Mouse (Mus musculus): ENCODE data around the gene Cep68.

The Cep68 gene

DNA sequence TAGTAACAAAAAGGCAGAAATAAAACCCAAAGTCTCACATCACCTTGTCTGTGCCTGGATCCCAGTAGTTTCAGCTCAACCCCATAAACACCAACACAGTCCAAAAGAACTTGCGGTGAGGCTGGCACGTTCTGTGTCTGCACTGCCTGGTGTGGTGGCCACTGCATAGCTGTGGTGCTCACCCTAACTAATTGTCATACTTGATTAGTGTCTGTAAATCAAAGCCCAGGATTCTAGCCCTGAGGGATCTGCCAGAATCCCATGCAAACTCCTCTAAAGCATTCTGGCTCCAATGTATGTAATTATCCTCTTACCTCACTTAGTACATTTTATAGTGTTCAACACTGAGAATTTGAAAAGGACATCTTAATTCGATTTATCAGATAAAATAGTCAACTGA, 11.3 kb downstream of the Cep68 start:
- Histone ChIP-seq H3K9me3 (ENCODE audit: low read length) (no peaks in the 10 kb centered on the region), H3K27me3 (ENCODE audit: insufficient read depth, low read length) (no peaks in the 10 kb centered on the region), H3K4me3 (replicated peaks; ENCODE audit: low read length) (no peak overlapping the region), H3K4me1 (replicated peaks; ENCODE audit: low read depth, low read length) (peaks cover 99% of the 10 kb centered on the region), H3K36me3 (ENCODE audit: insufficient read depth, low read length) (peaks cover 99% of the 10 kb centered on the region)
- TF ChIP-seq CTCF (conservative IDR thresholded peaks at IDR 0.05; ENCODE audit: low read length) (no peak), POU5F1 (IDR thresholded peaks at IDR 0.05; ENCODE audit: borderline replicate concordance, low read length) (no peak), NANOG (IDR thresholded peaks at IDR 0.05; ENCODE audit: borderline replicate concordance, low read length) (no peak)

DNA sequence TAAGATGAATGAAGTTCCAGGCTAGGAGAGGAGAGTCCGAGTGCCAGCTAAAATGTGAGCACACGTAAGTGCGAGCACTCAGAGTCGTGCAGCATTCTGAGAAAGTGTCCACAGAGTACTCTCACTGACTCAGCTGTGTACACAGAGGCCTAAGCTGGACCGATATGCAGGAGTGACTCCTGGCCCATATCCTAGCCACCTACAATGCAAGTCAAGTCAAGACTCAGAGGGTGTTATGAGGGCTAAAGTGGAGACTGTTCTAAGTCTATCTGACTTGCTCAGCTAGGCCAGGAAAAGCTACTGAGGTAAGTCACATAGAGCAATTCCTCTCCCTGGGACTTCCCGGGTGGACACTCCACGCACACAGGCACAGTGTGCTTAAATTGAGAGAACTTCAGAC, 12.2 kb downstream of the Cep68 start:
- TF ChIP-seq NANOG (IDR thresholded peaks at IDR 0.05; ENCODE audit: borderline replicate concordance, low read length) (no peak), CTCF (conservative IDR thresholded peaks at IDR 0.05; ENCODE audit: low read length) (no peak), POU5F1 (IDR thresholded peaks at IDR 0.05; ENCODE audit: borderline replicate concordance, low read length) (no peak)
- H3K36me3 ChIP-seq (ENCODE audit: insufficient read depth, low read length), result peaks cover 100% of the 10 kb centered on the region
- H3K27me3 ChIP-seq (ENCODE audit: insufficient read depth, low read length), result no peaks in the 10 kb centered on the region
- H3K9me3 ChIP-seq (ENCODE audit: low read length), result no peaks in the 10 kb centered on the region
- H3K4me1 ChIP-seq (replicated peaks; ENCODE audit: low read depth, low read length), result peaks cover 99% of the 10 kb centered on the region
- no peak overlapping the region for H3K4me3 ChIP-seq (replicated peaks; ENCODE audit: low read length)

DNA sequence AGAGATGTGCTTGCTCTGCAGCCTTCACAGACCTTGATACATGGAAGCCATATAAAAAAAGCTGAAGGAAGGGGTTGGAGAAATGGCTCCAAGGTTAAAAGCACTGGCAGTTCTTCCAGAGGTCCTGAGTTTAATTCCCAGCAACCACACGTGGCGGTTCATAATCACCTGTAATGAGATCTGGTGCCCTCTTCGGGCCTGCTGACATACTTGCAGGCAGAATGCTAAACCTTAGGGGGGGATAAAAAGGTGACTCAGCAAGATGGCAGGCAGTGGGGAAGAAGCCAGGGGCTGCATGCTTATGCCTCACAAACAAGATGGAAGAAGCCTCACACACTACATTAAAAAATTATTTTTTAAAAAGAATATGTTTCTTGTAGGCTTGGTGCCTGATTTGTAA, 15.0 kb downstream of the Cep68 start:
- Histone ChIP-seq H3K36me3 (ENCODE audit: insufficient read depth, low read length) (peaks cover 85% of the 10 kb centered on the region), H3K27me3 (ENCODE audit: insufficient read depth, low read length) (no peaks in the 10 kb centered on the region), H3K9me3 (ENCODE audit: low read length) (no peaks in the 10 kb centered on the region), H3K4me1 (replicated peaks; ENCODE audit: low read depth, low read length) (peaks cover 90% of the 10 kb centered on the region), H3K4me3 (replicated peaks; ENCODE audit: low read length) (0 out of 2 replicates have a peak overlapping the region, but pooled peaks have one; percentile 5)
- TF ChIP-seq NANOG (IDR thresholded peaks at IDR 0.05; ENCODE audit: borderline replicate concordance, low read length) (no peak), CTCF (conservative IDR thresholded peaks at IDR 0.05; ENCODE audit: low read length) (peak; percentile 58)

DNA sequence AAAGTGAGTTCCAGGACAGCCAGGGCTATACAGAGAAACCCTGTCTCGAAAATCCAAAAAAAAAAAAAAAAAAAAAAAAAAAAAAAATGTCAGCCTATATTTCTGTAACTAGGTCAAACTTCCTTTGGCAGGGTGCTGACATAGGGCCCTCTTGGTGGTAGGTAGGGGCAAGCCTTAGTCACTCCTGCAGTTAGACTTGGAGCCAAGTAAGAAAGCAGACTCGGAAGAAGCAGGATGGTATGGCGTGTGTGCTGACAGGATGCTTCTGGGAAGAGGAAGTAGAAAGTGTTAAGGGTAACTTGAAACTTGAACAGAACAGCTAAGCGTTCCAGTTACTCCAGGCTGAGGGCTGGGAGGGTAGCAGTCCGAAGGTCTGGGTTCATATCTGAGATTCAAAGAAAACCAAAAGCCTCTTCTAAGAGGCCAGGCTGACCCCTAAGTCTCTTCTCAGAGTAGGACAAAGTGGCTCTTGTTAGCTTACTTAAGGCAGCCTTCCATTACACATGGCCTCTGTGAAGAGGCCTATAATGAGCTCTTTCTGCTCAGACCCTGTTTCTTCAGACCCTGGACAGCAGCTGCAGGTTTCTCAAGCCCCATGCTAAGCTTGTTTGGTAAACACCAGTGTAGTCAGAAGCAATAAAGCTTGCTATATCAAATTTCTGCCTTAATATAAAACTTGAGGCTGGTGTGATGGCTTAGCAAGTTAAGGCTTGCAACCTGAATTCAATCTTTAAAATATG, 17.0 kb downstream of the Cep68 start:
- Histone ChIP-seq H3K4me3 (replicated peaks; ENCODE audit: low read length) (no peak overlapping the region; the same call in 1 of the 2 replicates), H3K4me1 (replicated peaks; ENCODE audit: low read depth, low read length) (peaks cover 90% of the 10 kb centered on the region), H3K27me3 (ENCODE audit: insufficient read depth, low read length) (no peaks in the 10 kb centered on the region), H3K36me3 (ENCODE audit: insufficient read depth, low read length) (peaks cover 85% of the 10 kb centered on the region), H3K9me3 (ENCODE audit: low read length) (no peaks in the 10 kb centered on the region)
- TF ChIP-seq NANOG (IDR thresholded peaks at IDR 0.05; ENCODE audit: borderline replicate concordance, low read length) (no peak), POU5F1 (IDR thresholded peaks at IDR 0.05; ENCODE audit: borderline replicate concordance, low read length) (no peak), CTCF (conservative IDR thresholded peaks at IDR 0.05; ENCODE audit: low read length) (no peak)

DNA sequence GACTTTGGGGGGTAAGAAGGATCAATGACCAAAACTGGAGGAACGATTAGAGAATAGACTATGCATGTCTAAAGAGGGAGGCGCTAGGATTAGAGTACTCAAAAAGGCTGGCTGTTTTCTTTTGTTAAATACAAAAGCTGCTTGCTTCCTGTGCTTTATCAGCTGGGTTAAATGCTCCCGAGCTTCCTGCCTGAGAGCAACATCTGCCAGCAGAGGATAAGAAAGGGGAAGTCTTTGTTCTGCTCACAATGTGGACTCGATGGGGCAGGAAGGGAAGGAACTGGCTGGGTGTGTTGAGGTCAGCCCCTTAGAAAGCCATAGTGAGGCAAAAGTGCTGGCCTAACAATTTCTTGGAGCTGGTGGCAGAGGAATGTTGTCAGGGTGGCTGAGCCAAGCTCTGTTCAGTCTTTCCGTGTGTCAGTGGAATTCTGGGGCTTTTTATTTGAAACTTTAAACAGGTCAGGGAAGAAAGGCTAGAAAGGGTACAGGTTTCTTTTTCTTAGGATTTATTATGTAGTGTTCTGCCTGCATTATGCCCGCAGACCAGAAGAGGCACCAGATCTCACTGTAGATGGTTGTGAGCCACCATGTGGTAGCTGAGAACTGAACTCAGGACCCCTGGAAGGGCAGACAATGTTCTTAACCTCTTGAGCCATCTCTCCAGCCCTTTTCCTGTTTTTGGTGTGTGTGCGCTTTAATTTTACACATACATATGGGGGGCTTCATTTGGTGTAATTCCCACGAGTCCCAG, 17.9 kb downstream of the Cep68 start:
- Histone ChIP-seq H3K27me3 (ENCODE audit: insufficient read depth, low read length) (no peaks in the 10 kb centered on the region), H3K4me1 (replicated peaks; ENCODE audit: low read depth, low read length) (peaks cover 89% of the 10 kb centered on the region), H3K4me3 (replicated peaks; ENCODE audit: low read length) (peak overlapping the region; percentile 17; the same call in 1 of the 2 replicates), H3K9me3 (ENCODE audit: low read length) (no peaks in the 10 kb centered on the region), H3K36me3 (ENCODE audit: insufficient read depth, low read length) (peaks cover 83% of the 10 kb centered on the region)
- TF ChIP-seq POU5F1 (IDR thresholded peaks at IDR 0.05; ENCODE audit: borderline replicate concordance, low read length) (peak; percentile 92), CTCF (conservative IDR thresholded peaks at IDR 0.05; ENCODE audit: low read length) (peak; percentile 31), NANOG (IDR thresholded peaks at IDR 0.05; ENCODE audit: borderline replicate concordance, low read length) (peak; percentile 99)

DNA sequence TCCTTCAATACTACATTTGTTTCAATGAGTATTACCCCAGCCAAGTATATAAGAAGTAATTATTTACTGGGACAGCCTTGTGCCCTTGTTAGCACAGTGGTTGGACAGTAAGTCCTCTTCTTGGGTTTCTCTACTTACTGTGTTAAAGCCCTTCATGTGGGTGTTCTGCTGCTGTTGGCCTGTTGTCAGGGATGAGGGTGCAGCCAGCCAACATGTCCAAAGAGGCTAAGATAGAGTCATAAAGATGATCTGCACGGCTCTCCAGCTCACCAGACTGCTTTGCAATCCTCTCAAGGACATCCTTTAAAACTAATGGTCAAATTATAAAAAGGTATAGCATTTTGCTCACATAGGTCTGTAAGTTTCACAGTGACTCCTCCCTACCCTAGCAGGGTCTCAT, 18.9 kb downstream of the Cep68 start:
- Histone ChIP-seq H3K36me3 (ENCODE audit: insufficient read depth, low read length) (peaks cover 83% of the 10 kb centered on the region), H3K27me3 (ENCODE audit: insufficient read depth, low read length) (no peaks in the 10 kb centered on the region), H3K4me1 (replicated peaks; ENCODE audit: low read depth, low read length) (peaks cover 90% of the 10 kb centered on the region), H3K4me3 (replicated peaks; ENCODE audit: low read length) (0 out of 2 replicates have a peak overlapping the region, but pooled peaks have one; percentile 37), H3K9me3 (ENCODE audit: low read length) (no peaks in the 10 kb centered on the region)
- TF ChIP-seq POU5F1 (IDR thresholded peaks at IDR 0.05; ENCODE audit: borderline replicate concordance, low read length), result no peak
- TF ChIP-seq NANOG (IDR thresholded peaks at IDR 0.05; ENCODE audit: borderline replicate concordance, low read length), result no peak
- TF ChIP-seq CTCF (conservative IDR thresholded peaks at IDR 0.05; ENCODE audit: low read length), result no peak

DNA sequence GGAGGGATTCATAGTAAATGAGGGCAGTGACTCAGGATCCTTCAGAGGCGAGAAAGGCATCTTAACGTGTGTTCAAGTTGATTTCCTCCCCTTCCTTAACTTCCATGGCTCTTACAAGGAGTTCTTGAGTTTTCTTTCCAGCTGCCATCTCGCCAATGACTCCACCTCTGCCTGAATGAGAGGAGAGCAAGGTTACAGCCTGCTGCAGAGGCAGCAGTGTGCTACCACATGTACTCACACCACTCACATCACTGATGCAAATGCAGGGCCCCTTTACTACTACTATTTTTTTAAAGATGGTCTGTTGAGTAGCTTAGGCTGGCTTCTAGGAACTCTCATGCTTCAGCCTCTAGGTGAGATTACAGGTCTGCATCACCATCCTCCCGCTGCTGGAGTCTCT, 19.9 kb downstream of the Cep68 start:
- no peak for TF ChIP-seq CTCF (conservative IDR thresholded peaks at IDR 0.05; ENCODE audit: low read length)
- H3K27me3 ChIP-seq (ENCODE audit: insufficient read depth, low read length), result no peaks in the 10 kb centered on the region
- H3K4me1 ChIP-seq (replicated peaks; ENCODE audit: low read depth, low read length), result peaks cover 90% of the 10 kb centered on the region
- H3K4me3 ChIP-seq (replicated peaks; ENCODE audit: low read length), result peak overlapping the region; percentile 37
- no peaks in the 10 kb centered on the region for H3K9me3 ChIP-seq (ENCODE audit: low read length)
- H3K36me3 ChIP-seq (ENCODE audit: insufficient read depth, low read length), result peaks cover 83% of the 10 kb centered on the region

DNA sequence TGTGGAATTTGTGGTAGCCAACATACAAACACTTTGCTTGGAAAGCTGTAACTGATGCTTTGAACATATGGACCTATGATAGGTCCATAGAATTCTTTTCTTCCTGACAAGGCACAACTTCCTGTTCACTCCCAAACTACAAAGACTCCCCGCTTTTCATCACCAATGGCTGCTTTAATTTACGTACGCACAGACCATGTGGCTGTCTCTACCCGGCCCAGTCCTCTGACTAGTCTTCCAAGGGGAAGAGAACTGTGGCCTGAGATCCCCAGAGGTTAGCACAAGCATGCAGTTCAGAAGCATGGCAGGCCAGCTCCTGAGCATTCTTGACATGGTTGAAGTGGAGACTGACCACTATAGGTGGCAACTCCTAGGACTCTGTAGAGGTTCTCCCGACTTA, 20.6 kb downstream of the Cep68 start:
- Histone ChIP-seq H3K36me3 (ENCODE audit: insufficient read depth, low read length) (peaks cover 83% of the 10 kb centered on the region), H3K4me1 (replicated peaks; ENCODE audit: low read depth, low read length) (peaks cover 90% of the 10 kb centered on the region), H3K27me3 (ENCODE audit: insufficient read depth, low read length) (no peaks in the 10 kb centered on the region), H3K4me3 (replicated peaks; ENCODE audit: low read length) (peak overlapping the region; percentile 37; the same call in 1 of the 2 replicates), H3K9me3 (ENCODE audit: low read length) (no peaks in the 10 kb centered on the region)
- no peak for TF ChIP-seq CTCF (conservative IDR thresholded peaks at IDR 0.05; ENCODE audit: low read length)
- no peak for TF ChIP-seq POU5F1 (IDR thresholded peaks at IDR 0.05; ENCODE audit: borderline replicate concordance, low read length)
- TF ChIP-seq NANOG (IDR thresholded peaks at IDR 0.05; ENCODE audit: borderline replicate concordance, low read length), result no peak
